Mouse (Mus musculus) E14TG2a.4 (cell line): Measurements from ENCODE around the gene Mvd.

Experiments used
- CTCF ChIP-seq: conservative IDR thresholded peaks from 2 replicates; pipeline ENCODE4 v1.5.1; 2014; ENCODE audit warnings: low read length
- NANOG ChIP-seq: IDR thresholded peaks from 2 replicates; pipeline ENCODE4 v1.6.1; 2014; ENCODE audit warnings: borderline replicate concordance, low read length, mixed read lengths
- POU5F1 ChIP-seq: IDR thresholded peaks from 2 replicates; pipeline ENCODE4 v1.6.1; 2014; ENCODE audit warnings: low read length, borderline replicate concordance

GRCm38 (mm10) chr8:122464985-122465384 lies 21.8 kb upstream of the Mvd start:
- TF ChIP-seq CTCF = no peak
- no peak for TF ChIP-seq POU5F1
- no peak for TF ChIP-seq NANOG
